Mouse (Mus musculus): ENCODE results near the gene Pdzd2. TPM values are rescaled to one million over a fixed set of nuclear protein-coding genes. Genes with fewer than 3 reads are reported as not detected.

Pdzd2 gene
- polyA plus RNA-seq, 1 experiment, result 1.1 TPM

DNA sequence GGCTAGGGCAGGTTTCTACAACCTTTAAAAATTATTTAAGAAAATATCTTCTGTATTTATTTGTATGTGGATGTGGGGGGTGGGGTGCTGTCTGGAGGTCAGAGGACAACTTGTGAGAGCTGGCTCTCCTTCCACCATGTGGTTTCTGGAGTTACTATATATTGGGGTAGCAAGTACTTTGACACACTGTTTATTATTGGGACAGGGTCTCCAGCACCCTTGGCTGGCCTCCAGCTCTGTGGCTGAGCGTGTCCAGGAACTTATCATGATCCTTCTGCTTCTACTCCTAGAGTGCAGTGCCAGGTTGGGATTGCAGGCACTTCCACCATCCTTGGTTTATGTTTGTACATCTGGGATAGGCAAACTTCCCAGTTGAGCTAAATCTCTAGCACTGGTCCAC is 408.4 kb downstream of the Pdzd2 start:
- Histone ChIP-seq H3K27me3 (replicated peaks) (no peaks in the 10 kb centered on the region), H3K4me3 (replicated peaks) (no peak overlapping the region)

DNA sequence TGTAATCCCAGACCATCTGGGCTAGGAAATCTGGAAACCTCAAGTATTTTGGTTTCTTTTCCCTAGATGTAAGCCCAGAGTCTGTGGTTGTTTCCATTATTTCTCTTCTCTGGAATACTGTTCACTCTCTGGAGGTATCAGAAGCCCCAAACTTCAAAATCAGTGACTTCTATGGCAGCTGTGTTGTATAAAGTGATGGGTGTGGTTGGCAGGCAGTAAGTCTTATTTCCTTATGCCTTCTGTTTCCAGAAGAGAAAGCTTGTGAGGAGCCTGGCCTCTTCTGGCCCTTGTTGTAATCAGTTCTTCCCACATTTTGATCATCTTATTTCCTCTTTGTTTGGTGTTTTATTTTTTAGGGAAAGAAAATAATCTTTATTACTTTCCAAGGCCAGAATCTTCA is 408.8 kb downstream of the Pdzd2 start:
- Histone ChIP-seq H3K9me3 (no peaks in the 10 kb centered on the region), H3K36me3 (replicated peaks; ENCODE audit: low read length) (peaks cover 36% of the 10 kb centered on the region), H3K27me3 (replicated peaks) (no peaks in the 10 kb centered on the region), H3K4me3 (replicated peaks) (no peak overlapping the region), H3K4me1 (peaks cover 80% of the 10 kb centered on the region)
- TF ChIP-seq FLI1 (IDR thresholded peaks at IDR 0.05; ENCODE audit: low read length) (no peak), GATA1 (IDR thresholded peaks at IDR 0.05; ENCODE audit: borderline replicate concordance, low read length) (no peak)

More for the DNA sequence above, 408.4 kb downstream of the Pdzd2 start:
- Histone ChIP-seq H3K36me3 (replicated peaks; ENCODE audit: low read length) (peaks cover 33% of the 10 kb centered on the region), H3K4me1 (peaks cover 79% of the 10 kb centered on the region), H3K9me3 (no peaks in the 10 kb centered on the region)
- TF ChIP-seq GATA1 (IDR thresholded peaks at IDR 0.05; ENCODE audit: borderline replicate concordance, low read length), result no peak
- TF ChIP-seq FLI1 (IDR thresholded peaks at IDR 0.05; ENCODE audit: low read length), result no peak

DNA sequence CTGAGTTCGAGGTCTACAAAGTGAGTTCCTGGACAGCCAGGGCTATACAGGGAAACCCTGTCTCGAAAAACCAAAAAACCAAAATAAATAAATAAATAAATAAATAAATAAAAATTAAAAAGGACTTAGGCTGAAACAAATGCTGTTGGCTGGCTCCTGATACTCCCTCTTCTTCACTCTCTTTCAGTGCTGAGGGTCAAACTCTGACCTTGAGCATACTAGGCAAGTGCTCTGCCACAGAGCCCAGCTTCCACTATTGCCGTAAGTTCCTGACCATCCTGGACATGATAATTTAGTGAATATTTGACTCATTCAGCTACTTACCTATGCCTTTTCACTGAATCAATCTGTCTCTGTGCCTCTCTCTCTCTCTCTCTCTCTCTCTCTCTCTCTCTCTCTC is 409.3 kb downstream of the Pdzd2 start:
- Histone ChIP-seq H3K4me1 (peaks cover 82% of the 10 kb centered on the region), H3K36me3 (replicated peaks; ENCODE audit: low read length) (peaks cover 41% of the 10 kb centered on the region)
- no peak for TF ChIP-seq FLI1 (IDR thresholded peaks at IDR 0.05; ENCODE audit: low read length)
- TF ChIP-seq GATA1 (IDR thresholded peaks at IDR 0.05; ENCODE audit: borderline replicate concordance, low read length), result no peak

DNA sequence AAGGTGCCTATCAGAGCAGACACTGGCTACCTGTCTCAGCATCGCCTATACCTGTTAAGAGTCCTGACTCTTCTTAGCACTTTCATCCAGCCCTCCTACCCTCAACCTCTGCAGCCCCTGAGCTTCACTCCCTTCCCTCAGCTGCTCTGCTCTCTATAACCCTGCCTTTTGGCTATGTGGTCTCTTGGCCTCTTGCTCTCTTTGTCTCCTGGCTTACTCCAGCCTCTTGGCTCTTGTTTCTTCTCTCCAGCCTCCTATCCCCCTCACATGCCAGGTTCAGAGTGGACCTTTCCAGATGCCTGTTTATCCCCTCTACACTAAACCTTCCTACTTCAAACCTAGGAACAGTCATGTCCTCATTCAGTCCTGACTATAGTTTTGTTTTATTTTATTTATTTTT is 415.4 kb downstream of the Pdzd2 start:
- Histone ChIP-seq H3K36me3 (replicated peaks; ENCODE audit: low read length) (peaks cover 33% of the 10 kb centered on the region), H3K27me3 (replicated peaks) (peaks cover 3% of the 10 kb centered on the region), H3K4me3 (replicated peaks) (peak overlapping the region; percentile 64), H3K4me1 (peaks cover 60% of the 10 kb centered on the region), H3K9me3 (no peaks in the 10 kb centered on the region)
- TF ChIP-seq FLI1 (IDR thresholded peaks at IDR 0.05; ENCODE audit: low read length) (no peak), GATA1 (IDR thresholded peaks at IDR 0.05; ENCODE audit: borderline replicate concordance, low read length) (no peak)

More for the DNA sequence above, 409.3 kb downstream of the Pdzd2 start:
- H3K27me3 ChIP-seq (replicated peaks), result no peaks in the 10 kb centered on the region
- H3K9me3 ChIP-seq, result no peaks in the 10 kb centered on the region
- no peak overlapping the region for H3K4me3 ChIP-seq (replicated peaks)

DNA sequence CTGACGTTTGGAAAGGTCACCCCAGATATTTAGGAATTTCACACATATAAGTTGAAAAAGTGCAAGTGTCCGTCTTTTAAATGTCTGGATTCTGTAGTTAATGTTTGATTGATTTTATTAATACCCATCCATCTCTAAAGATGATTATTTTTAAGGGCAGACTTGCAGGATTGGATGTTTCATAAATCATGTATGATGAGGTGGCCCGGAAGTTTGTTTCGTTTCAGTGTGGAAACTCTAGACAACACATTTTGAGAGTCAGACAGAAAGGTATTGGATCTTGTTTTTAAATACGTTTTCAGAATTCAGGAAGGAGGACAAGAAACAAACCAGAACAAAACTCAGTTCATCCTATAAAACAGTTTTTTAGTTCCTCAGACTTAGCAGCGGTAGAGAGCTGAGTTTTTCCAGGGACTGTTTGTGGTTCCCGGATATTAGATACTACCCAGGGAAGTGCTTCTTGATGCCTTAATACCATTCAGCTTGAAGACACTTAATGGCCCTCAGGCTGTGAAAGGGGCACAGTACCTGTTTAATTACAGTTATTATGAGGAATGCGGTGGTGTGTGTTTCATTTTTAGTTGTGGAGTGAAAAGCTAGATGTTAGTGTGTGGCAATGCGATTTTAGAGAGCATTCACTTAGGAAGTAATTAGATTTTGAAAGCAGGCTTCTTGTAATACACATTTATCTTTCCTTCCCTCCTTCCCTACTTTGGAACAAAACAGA is 416.9 kb downstream of the Pdzd2 start:
- H3K4me3 ChIP-seq (replicated peaks), result peak overlapping the region; percentile 98
- H3K4me1 ChIP-seq, result peaks cover 62% of the 10 kb centered on the region
- no peaks in the 10 kb centered on the region for H3K9me3 ChIP-seq
- peaks cover 26% of the 10 kb centered on the region for H3K36me3 ChIP-seq (replicated peaks; ENCODE audit: low read length)
- TF ChIP-seq GATA1 (IDR thresholded peaks at IDR 0.05; ENCODE audit: borderline replicate concordance, low read length), result no peak
- no peak for TF ChIP-seq FLI1 (IDR thresholded peaks at IDR 0.05; ENCODE audit: low read length)
- peaks cover 5% of the 10 kb centered on the region for H3K27me3 ChIP-seq (replicated peaks)

DNA sequence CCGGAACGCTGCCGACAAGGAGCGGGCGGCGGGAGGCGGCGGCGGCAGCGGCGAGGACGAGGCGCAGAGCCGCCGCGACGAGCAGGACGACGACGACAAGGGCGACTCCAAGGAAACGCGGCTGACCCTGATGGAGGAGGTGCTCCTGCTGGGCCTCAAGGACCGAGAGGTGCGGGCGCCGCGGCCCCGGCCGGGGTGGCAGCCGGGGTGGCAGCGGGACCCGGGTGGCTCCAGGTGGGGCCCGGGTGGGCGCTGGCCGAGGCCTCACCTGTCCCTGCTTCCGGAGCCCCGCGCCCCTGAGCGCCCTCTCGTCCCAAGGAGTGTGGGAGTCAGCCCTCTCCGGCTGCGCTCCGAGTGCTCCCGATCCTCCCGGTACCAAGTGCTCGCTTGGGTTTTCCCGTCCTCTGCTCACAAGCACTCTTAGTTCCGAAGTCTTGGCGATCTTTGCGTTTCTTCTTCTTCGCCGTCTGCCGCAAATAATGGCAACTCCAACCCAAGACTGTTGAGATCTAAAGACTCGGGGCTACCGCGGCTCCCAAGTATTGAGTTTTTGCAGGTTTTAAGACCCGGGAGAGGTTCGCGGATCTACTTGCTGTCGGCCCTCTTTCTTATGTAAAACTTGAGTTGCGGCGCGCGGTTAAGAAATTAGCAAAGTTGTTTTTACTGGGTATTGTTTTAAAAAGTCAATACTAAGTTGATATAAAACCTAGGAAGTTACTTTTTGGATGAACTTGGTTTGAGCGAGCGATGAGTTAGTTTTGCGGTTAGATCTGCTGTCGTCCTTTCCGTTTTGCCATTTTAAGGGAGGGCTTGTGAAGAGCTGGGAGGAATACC is 417.7 kb downstream of the Pdzd2 start, which contains the start of gene 1810049J17Rik:
Gene 1810049J17Rik, minus strand, starts transcription at position 112 of the 834 bp plus-strand sequence.
- Histone ChIP-seq H3K36me3 (replicated peaks; ENCODE audit: low read length) (peaks cover 18% of the 10 kb centered on the region), H3K4me1 (peaks cover 62% of the 10 kb centered on the region), H3K9me3 (no peaks in the 10 kb centered on the region), H3K27me3 (replicated peaks) (peaks cover 5% of the 10 kb centered on the region), H3K4me3 (replicated peaks) (peak within 1 kb of the TSS; percentile 98)
- TF ChIP-seq GATA1 (IDR thresholded peaks at IDR 0.05; ENCODE audit: borderline replicate concordance, low read length) (no peak), FLI1 (IDR thresholded peaks at IDR 0.05; ENCODE audit: low read length) (no peak)

DNA sequence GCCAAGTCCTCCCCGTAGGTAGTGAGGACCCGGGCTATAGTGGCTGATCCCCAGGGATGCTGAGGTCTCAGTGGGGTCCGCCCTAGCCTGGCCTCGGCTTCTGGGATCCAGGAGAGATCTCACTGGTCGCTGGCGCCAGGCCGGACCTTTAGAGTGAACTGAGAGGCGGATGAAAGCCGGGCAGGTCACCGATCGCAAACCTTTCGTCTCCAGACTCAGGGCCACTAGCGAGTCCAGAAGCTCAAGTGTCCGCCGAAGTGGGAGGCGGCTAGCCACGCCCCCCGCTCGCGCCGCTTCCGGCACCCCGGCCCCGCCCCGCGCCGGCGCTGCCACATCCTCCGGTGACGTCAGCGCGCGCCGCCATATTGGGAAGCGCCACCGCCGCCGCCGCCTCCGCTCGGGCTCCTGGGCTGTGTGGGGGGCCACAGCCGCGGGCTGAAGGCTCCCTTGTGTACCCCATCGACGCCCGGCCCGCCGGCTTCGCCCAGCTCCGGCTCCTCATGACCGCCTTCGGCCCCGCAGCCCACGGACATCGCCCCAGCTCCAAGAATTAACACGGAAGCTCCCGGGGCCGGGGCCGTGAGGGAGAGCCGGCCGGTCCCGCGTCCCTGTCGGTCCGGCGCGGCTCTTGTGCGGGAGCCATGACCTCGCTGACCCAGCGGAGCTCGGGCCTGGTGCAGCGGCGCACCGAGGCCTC is 418.5 kb downstream of the Pdzd2 start, which contains the start of gene Golph3:
Gene Golph3, plus strand, starts transcription at position 360 of the 697 bp plus-strand sequence.
- no peaks in the 10 kb centered on the region for H3K9me3 ChIP-seq
- peaks cover 5% of the 10 kb centered on the region for H3K27me3 ChIP-seq (replicated peaks)
- H3K36me3 ChIP-seq (replicated peaks; ENCODE audit: low read length), result peaks cover 15% of the 10 kb centered on the region
- H3K4me3 ChIP-seq (replicated peaks), result peak within 1 kb of the TSS; percentile 98
- H3K4me1 ChIP-seq, result peaks cover 61% of the 10 kb centered on the region
- no peak for TF ChIP-seq FLI1 (IDR thresholded peaks at IDR 0.05; ENCODE audit: low read length)
- no peak for TF ChIP-seq GATA1 (IDR thresholded peaks at IDR 0.05; ENCODE audit: borderline replicate concordance, low read length)

DNA sequence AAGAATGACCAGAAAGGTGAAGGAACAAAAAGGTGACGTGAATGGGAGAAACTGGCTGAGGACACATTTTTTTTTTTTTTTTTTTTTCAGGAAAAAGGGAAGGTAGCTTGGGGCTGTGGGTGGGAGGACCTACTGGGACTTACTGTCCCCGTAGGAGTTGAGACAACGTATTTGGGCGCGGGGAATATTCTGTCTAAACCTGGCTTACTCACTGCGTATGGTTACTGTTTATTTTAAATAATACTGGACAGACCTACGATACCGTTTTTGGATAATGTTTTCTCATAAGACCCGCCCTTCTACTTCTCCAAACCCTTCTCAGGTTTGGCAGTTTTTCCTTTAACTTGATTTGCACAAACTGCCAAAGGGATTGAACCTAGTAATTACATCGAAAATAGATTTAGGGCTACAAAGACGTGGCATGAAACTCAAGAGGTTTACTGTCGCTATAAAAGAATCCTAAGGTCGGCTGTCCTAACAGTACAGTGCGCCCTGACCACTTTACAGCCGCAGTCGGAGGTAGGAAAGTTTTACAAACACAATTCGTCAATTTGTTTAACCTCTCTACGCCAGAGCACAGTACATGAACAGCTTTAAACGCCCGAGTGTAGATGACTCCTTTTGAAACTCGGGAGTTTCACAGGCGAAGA is 419.2 kb downstream of the Pdzd2 start:
- Histone ChIP-seq H3K4me3 (replicated peaks) (peak overlapping the region; percentile 98), H3K4me1 (peaks cover 58% of the 10 kb centered on the region), H3K36me3 (replicated peaks; ENCODE audit: low read length) (peaks cover 8% of the 10 kb centered on the region), H3K27me3 (replicated peaks) (peaks cover 5% of the 10 kb centered on the region), H3K9me3 (no peaks in the 10 kb centered on the region)
- no peak for TF ChIP-seq FLI1 (IDR thresholded peaks at IDR 0.05; ENCODE audit: low read length)
- TF ChIP-seq GATA1 (IDR thresholded peaks at IDR 0.05; ENCODE audit: borderline replicate concordance, low read length), result no peak

DNA sequence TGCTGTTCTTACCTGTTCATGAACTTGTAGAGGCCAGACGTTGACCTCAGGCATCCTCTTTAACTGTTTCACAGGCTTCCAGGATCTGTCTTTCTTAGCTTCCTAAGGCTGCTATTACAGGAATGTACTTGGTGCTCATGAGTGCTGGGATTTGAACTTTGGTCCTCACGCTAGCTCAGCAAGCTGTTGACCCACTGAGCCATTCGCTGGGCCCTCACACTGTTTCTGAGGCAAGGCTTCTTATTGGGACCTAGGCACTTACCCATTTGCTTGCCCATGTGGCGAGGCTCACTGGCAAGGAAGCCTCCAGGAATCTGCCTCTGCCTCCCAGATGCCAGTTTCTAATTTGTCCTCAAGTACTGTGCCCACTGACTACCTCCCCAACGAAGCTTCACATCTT is 419.8 kb downstream of the Pdzd2 start:
- no peak for TF ChIP-seq FLI1 (IDR thresholded peaks at IDR 0.05; ENCODE audit: low read length)
- peaks cover 5% of the 10 kb centered on the region for H3K27me3 ChIP-seq (replicated peaks)
- peaks cover 6% of the 10 kb centered on the region for H3K36me3 ChIP-seq (replicated peaks; ENCODE audit: low read length)
- H3K4me3 ChIP-seq (replicated peaks), result peak overlapping the region; percentile 98
- H3K9me3 ChIP-seq, result no peaks in the 10 kb centered on the region
- peaks cover 61% of the 10 kb centered on the region for H3K4me1 ChIP-seq

Data from megakaryocyte, embryonic 14.5 days (primary cell).